Mouse (Mus musculus) retina, postnatal 7 days (tissue): ENCODE data around the gene Ezh2.

Source experiments
- DNase-seq: peaks from one replicate; pipeline ENCODE4 v3.0.0-alpha.2; 2012; ENCODE audit warnings: low read depth, low spot score

Gene Ezh2

GRCm38 (mm10) chr6:47552280-47552679 is 42.9 kb downstream of the Ezh2 start:
- DNase-seq = no peak

GRCm38 (mm10) chr6:47535333-47535732 is 59.8 kb downstream of the Ezh2 start:
- DNase-seq = no peak

GRCm38 (mm10) chr6:47532547-47532946 is 62.6 kb downstream of the Ezh2 start:
- no peak for DNase-seq

- no peak for DNase-seq
These were observed 67.5 kb downstream of the Ezh2 start for GRCm38 (mm10) chr6:47527655-47528054.

- DNase-seq = no peak
These were observed 68.0 kb downstream of the Ezh2 start for GRCm38 (mm10) chr6:47527129-47527528.

- DNase-seq = no peak
These were observed 68.7 kb downstream of the Ezh2 start for GRCm38 (mm10) chr6:47526446-47526845.

GRCm38 (mm10) chr6:47525041-47525440 is 70.1 kb downstream of the Ezh2 start:
- DNase-seq = no peak

- no peak for DNase-seq
These were observed 72.7 kb downstream of the Ezh2 start for GRCm38 (mm10) chr6:47522431-47522830.

- no peak for DNase-seq
These were observed 75.1 kb downstream of the Ezh2 start for GRCm38 (mm10) chr6:47520030-47520429.

GRCm38 (mm10) chr6:47494562-47494961 is 100.6 kb downstream of the Ezh2 start:
- no peak for DNase-seq

- no peak for DNase-seq
These were observed 113.1 kb downstream of the Ezh2 start for GRCm38 (mm10) chr6:47482027-47482426.
